Mouse (Mus musculus) erythroblast, adult 5-6 weeks (primary cell): ENCODE results near the gene Etl4. TPM values are rescaled to one million over a fixed set of nuclear protein-coding genes. Genes with fewer than 3 reads are reported as not detected.
"Not testable (repeated sequence)": the region's sequence is repeated elsewhere in the genome, so short reads cannot be mapped to it uniquely, and the experiment has no call there.

Experiments used
- ATAC-seq: replicated peaks from 2 replicates; pipeline ENCODE4 v1.8.0; 2016; ENCODE audit warnings: moderate number of reproducible peaks, mild to moderate bottlenecking, moderate TSS enrichment, inconsistent platforms; ENCODE audit not compliant: poor library complexity, low FRiP score, severe bottlenecking
- total RNA-seq, 2 experiments: library from RNA; stranded (forward) in 1 of 2; stranded (reverse) in 1 of 2; fragments of 150-400 nt in 1 of 2; fragments of 200-764, 138-1000 nt in 1 of 2; gene quantifications; 2 replicates each; pipeline versions ENCODE4 v1.2.3 to v1.2.4; 2015 to 2017; ENCODE audit warnings: low replicate concordance in 2 of 2

The Etl4 gene
- total RNA-seq, 2 experiments from 2014 or later = 0.34 TPM; not detected in 1

DNA sequence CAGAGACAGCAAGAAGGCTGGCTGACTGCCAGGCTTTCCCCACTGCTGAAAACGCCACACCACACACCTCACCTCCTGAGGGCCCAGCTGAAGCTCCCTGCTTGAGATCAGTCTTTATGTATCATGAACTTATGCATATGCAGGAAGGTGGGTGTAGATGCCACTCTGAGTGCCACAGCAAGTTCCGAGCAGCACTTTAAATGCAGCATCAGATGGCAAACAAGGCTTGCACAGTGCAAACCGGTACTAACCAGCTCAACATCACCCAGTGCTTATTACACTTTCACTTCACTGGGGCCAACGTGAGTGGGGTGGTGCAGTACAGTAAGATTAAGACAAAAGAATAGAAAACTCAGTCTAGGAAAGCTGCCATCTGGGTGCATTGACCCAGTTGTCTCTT lies 235.8 kb downstream of the Etl4 start:
- no peak for ATAC-seq

GRCm38 (mm10) chr2:20167073-20167472 lies 257.5 kb downstream of the Etl4 start:
- ATAC-seq = no peak

DNA sequence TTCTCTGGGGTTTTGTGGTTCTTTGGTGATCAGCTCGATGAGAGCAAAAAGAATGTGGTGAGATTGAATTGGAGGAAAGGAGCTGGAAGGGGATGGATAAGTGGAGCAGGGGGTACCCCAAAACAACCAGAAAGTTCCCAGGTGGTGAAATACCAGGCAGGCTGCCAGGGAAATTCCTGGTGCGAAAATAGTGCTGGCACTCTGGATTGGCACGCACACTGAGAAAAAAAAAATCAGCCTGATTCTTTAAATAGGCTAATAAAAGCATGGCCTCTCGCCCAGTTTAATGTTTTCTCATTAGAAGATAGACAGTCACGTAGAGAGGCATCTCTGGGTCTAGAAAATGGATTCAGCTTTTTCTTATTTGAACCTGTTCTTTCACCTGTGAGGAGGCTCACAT lies 258.0 kb downstream of the Etl4 start:
- no peak for ATAC-seq

- ATAC-seq = no peak
Measured at GRCm38 (mm10) chr2:20168156-20168555, 258.6 kb downstream of the Etl4 start.

DNA sequence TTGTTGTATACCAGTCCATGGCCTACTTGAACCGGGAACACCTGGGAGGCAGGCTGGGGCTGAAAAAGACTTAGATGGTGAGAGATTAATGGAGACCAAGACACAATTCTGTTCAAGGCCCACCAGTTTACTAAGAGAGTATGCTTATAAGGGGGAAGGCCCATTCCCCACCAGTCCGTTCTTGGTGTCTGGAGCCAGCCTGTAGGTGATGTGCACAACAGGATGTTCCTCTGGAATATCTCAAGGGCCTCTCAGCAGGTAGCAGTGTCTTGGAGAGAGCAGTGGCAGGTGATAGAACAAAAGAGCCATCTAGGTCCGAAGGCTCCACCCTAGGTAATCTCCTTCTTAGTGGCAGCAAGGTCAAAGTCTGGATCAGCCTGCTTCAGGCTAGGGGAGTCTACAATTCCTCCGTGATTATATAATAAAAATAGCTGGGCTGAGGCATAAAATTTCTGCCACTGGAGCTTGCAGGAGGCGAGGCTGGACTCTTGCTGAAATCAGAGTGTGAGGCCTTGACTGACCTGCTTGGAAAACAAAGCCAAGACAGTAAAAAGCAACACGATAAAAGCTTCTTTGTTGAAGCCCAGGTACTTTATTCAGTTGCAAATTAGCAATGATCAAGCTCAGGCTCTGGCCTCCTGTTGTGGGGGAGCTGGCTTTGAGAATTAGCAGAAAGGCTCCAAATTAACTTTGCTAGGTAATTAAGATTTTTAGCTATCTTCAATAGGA lies 267.0 kb downstream of the Etl4 start:
- not testable (repeated sequence) for ATAC-seq

GRCm38 (mm10) chr2:20177236-20177635 lies 267.7 kb downstream of the Etl4 start:
- not testable (repeated sequence) for ATAC-seq

DNA sequence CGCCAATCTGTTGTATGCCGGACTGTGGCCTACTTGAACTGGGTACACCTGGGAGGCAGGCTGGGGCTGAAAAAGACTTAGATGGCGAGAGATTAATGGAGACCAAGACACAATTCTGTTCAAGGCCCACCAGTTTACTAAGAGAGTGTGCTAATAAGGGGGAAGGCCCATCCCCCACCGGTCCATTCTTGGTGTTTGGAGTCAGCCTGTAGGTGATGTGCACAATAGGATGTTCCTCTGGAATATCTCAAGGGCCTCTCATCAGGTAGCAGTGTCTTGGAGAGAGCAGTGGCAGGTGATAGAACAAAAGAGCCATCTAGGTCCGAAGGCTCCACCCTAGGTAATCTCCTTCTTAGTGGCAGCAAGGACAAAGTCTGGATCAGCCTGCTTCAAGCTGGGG lies 271.0 kb downstream of the Etl4 start:
- ATAC-seq = not testable (repeated sequence)

DNA sequence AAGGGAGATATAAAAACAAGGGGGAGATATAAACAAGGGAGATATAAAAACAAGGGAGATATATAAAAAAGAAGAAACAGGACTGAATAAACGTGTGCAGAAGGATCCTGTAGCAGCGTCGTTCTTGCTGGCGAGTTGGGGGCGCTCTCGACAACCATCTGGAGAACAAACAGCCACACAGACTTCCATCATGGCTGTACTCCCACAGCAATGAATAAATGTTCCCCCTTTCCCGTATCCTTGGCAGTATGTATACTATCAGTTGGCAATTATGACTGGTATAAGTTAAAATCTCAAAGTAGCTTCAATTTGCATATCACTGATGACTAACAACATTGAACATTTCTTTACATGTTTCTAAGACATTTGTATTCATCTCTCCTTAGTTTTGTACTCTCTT lies 277.6 kb downstream of the Etl4 start:
- ATAC-seq = not testable (repeated sequence)

- ATAC-seq = no peak
Measured at GRCm38 (mm10) chr2:20203011-20203410, 293.4 kb downstream of the Etl4 start.

GRCm38 (mm10) chr2:20206647-20207046 lies 297.1 kb downstream of the Etl4 start:
- no peak for ATAC-seq

GRCm38 (mm10) chr2:20208683-20209194 lies 299.2 kb downstream of the Etl4 start:
- no peak for ATAC-seq

- ATAC-seq = no peak
Measured at GRCm38 (mm10) chr2:20209359-20209758, 299.8 kb downstream of the Etl4 start.

DNA sequence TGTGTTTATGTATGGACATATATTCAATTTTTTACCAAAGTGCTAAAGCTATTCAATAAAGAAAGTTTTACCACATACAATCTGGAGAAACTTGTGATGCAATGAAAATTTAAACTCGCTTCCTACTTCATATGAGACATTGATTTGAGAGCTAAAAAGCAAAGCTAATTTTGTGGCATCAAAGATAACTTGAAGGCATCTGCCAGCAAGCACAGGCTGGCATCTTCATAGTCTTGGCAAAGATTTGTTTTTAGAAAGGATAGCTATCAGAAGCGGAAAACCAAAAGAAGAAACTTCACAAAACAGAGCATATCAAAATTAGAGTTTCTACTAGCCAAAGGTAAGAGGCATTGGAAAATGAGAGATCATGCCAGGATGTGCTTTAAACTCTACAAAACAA lies 306.7 kb downstream of the Etl4 start:
- no peak for ATAC-seq

DNA sequence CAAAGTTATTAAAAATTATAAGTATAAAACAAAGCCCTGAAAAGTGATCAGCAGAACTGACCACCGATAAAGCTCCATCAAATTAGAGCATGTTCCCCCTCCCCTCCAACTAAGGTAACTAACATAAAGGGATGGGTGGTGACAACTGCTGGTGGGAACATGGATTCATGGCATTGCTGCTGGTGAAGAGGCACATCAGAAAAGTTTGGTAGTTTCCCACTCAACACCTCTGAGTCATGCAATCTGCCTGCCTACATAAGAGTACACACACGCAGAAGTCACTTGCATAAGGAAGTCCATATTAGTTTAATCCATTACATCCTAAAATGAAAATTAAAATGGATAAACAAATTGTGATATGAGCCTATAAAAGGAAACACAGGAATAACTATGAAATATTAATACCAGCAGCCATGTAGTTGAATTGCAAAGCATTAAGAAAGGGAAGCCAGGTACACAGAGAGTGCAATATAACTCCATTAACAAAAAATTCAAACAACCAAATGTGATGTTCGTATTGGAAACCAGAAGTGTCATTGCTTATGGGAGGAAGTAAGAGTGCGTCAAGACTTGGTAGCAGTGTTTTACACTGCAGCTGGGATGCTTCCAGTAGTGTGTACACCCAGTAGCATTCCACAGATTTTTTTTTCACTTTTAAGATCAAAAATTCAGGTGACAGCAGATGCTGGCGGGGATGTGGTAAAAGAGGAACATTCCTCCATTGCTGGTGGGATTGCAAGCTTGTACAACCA lies 307.3 kb downstream of the Etl4 start:
- ATAC-seq = no peak

DNA sequence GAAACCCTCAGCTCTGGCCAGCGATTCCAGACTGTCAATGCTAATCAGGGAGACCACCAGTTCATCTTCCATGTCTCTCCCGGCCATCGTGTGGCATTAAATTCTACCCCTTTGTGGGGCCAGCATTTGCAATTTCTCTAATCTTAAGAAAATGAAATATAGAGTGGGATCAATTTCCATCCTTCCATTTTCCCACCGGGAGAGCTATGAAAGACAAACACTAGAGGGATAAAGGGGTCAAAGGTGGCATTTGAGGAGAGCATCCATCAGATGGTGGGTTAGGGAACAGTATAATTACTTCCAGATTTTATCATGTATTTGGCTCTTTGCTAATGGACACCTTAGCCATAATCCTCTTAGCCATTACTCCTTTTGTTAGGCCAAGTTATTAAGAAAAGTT lies 321.8 kb downstream of the Etl4 start:
- no peak for ATAC-seq

DNA sequence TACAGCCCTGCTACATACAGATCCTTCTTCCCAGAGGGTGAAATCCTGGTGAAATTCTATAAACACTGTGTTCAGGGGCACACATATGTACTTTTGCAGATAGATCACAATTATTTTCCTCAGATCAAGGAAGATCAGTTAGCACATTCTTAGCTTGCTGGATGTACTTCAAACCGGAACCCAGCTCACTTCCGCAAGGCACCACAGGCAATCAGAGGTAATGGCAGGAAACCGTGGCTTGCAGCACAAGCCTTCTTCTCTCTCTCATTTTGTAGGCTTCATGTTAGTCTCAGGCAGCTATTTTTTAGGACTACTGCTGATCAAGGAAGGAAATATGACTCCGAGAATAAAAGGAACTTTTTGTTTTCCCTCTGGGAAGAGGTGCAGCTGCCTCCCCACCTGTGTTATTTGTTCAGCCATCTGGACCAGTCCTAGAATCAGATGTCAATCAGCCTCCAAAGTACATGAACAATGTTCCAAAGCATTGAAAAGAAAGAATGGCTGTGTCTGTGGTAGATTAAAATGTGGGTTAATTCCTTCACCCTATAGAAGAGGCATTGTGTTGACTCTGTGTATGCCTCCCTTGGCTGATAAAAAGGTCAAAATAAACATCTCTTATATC lies 338.6 kb downstream of the Etl4 start:
- no peak for ATAC-seq

DNA sequence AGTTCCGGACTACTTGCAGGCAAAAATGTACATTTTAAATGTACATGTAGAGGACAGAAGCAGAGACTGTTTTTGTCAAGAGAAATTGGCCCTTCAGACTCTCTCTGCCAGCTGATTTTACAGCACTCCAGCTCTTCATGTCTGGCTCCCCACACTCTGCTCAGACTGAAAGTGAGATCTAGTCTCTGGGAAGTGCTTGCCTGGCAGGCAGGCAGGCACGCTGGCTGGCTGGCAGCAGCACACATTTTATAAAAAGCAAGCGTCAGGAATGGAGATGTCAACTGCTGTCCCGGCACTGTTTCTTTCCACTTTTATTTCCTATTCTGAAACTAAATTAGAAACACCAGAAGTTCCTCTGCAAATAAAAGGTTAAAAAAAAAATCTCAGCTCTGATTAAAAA lies 339.8 kb downstream of the Etl4 start:
- no peak for ATAC-seq

DNA sequence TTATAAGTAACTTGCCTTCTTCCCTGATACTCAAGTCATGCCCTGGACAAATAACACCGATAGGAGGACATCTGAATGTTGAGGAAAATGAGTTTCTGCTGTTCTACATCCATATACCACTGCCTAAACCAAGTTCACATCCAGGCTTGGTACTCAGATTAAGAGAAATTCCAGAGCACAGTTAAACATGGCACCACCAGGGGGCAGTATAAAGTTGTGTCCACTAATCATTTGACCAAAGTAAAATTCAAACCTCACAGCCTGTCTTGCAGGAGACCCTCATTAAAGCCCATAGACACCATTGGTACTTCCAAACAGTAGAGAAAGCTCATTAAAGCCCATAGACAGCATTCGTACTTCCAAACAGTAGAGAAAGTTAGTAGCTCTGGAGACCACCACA lies 366.5 kb downstream of the Etl4 start:
- no peak for ATAC-seq

GRCm38 (mm10) chr2:20281903-20282302 lies 372.3 kb downstream of the Etl4 start:
- ATAC-seq = no peak

DNA sequence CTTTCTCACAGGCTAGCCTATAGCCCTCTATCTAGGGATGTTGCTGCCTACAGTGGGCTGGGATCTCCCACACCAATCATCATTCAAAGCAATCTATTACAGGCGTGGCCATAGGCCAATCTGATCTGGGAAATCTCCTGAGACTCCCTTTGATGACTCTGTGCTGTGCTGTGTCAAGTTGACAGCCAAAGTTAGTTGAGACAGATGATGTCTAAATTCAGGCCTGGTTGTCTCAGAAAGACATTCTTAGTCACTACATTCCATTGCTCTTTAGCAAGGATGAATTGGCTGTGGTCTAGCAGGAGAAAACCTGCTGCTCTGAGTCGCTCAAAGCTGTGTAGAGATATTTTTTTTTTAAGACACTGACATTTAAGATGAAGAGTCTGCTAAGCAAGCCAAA lies 374.8 kb downstream of the Etl4 start:
- no peak for ATAC-seq
